Mouse (Mus musculus) MEL (cell line): Measurements from ENCODE around the gene Mnx1. TPM values are rescaled to one million over a fixed set of nuclear protein-coding genes. Genes with fewer than 3 reads are reported as not detected.

Source experiments
- polyA plus RNA-seq, 2 experiments: library from polyadenylated mRNA; stranded (reverse) in 1 of 2; unstranded in 1 of 2; fragments of >175 nt in 1 of 2; fragments of >200 nt in 1 of 2; gene quantifications; 2 replicates each; pipeline versions ENCODE4 v1.2.1 to v1.2.4; 2012; ENCODE audit warnings: low replicate concordance in 2 of 2, low read depth in 1 of 2; ENCODE audit not compliant: insufficient read length in 2 of 2, insufficient read depth in 1 of 2, missing spikeins in 1 of 2
- total RNA-seq: library from RNA; depleted of rRNA; stranded (reverse); fragments of 300-350 nt; gene quantifications from 2 replicates; pipeline ENCODE4 v1.2.3, GENCODE M21; 2012; rRNA removed

Gene Mnx1
- total and polyA plus RNA-seq, 3 experiments, result not detected

Other genes starting within 250 kb of the Mnx1 start
- gene Lmbr1, start 100.1 kb downstream of the Mnx1 start, total RNA-seq, result not detected in 2 replicates
- gene Lmbr1, start 100.1 kb downstream of the Mnx1 start, polyA plus RNA-seq, result not detected
- 60.2 and 67.3 TPM in 2 replicates for gene Nom1, start 43.8 kb downstream of the Mnx1 start, total RNA-seq
- 10 to 100 TPM in 1 of 2 experiments, not detected in 1; 41.4 TPM for gene Nom1, start 43.8 kb downstream of the Mnx1 start, polyA plus RNA-seq
- gene Ube3c, start 90.8 kb upstream of the Mnx1 start, total RNA-seq, result 39.6 and 39.9 TPM in 2 replicates
- 10 to 100 TPM in 1 of 2 experiments, not detected in 1; 34.7 TPM for gene Ube3c, start 90.8 kb upstream of the Mnx1 start, polyA plus RNA-seq